Mouse (Mus musculus): Measurements from ENCODE around the gene Rab20. TPM values are rescaled to one million over a fixed set of nuclear protein-coding genes. Genes with fewer than 3 reads are reported as not detected.
"Not testable (repeated sequence)": the region's sequence is repeated elsewhere in the genome, so short reads cannot be mapped to it uniquely, and the experiment has no call there.

Rab20 gene
- polyA plus RNA-seq (2012; rRNA removed) = 2.0 TPM in 2 replicates

- no peak for DNase-seq (ENCODE audit: extremely low spot score in 1 of 2, low spot score in 1 of 2)
These were observed at the start of gene Rab20 for GRCm38 (mm10) chr8:11477811-11478761. Gene Rab20 (minus strand): TSS chr8:11478710.

- no peak for DNase-seq (ENCODE audit: extremely low spot score in 1 of 2, low spot score in 1 of 2)
These were observed 44.8 kb upstream of the Rab20 start for GRCm38 (mm10) chr8:11523331-11523730.

GRCm38 (mm10) chr8:11518676-11519075 is 40.2 kb upstream of the Rab20 start:
- DNase-seq (ENCODE audit: extremely low spot score in 1 of 2, low spot score in 1 of 2) = no peak

GRCm38 (mm10) chr8:11518056-11518396 is 39.5 kb upstream of the Rab20 start:
- DNase-seq (ENCODE audit: extremely low spot score in 1 of 2, low spot score in 1 of 2) = no peak

GRCm38 (mm10) chr8:11517366-11518055 is 39.0 kb upstream of the Rab20 start:
- no peak for DNase-seq (ENCODE audit: extremely low spot score in 1 of 2, low spot score in 1 of 2)

- DNase-seq (ENCODE audit: extremely low spot score in 1 of 2, low spot score in 1 of 2) = no peak
These were observed 37.8 kb upstream of the Rab20 start for GRCm38 (mm10) chr8:11516292-11516691.

GRCm38 (mm10) chr8:11513247-11513646 is 34.7 kb upstream of the Rab20 start:
- no peak for DNase-seq (ENCODE audit: extremely low spot score in 1 of 2, low spot score in 1 of 2)

GRCm38 (mm10) chr8:11512711-11513110 is 34.2 kb upstream of the Rab20 start:
- DNase-seq (ENCODE audit: extremely low spot score in 1 of 2, low spot score in 1 of 2) = no peak

GRCm38 (mm10) chr8:11510971-11511370 is 32.5 kb upstream of the Rab20 start:
- DNase-seq (ENCODE audit: extremely low spot score in 1 of 2, low spot score in 1 of 2) = no peak

GRCm38 (mm10) chr8:11508880-11509279 is 30.4 kb upstream of the Rab20 start:
- DNase-seq (ENCODE audit: extremely low spot score in 1 of 2, low spot score in 1 of 2) = no peak

GRCm38 (mm10) chr8:11506802-11507201 is 28.3 kb upstream of the Rab20 start:
- peak in 1 of 2 experiments; percentile 38 for DNase-seq (ENCODE audit: extremely low spot score in 1 of 2, low spot score in 1 of 2)

GRCm38 (mm10) chr8:11506074-11506473 is 27.6 kb upstream of the Rab20 start:
- no peak for DNase-seq (ENCODE audit: extremely low spot score in 1 of 2, low spot score in 1 of 2)

- no peak for DNase-seq (ENCODE audit: extremely low spot score in 1 of 2, low spot score in 1 of 2)
These were observed 25.1 kb upstream of the Rab20 start for GRCm38 (mm10) chr8:11503476-11504232.

- no peak for DNase-seq (ENCODE audit: extremely low spot score in 1 of 2, low spot score in 1 of 2)
These were observed 20.4 kb upstream of the Rab20 start for GRCm38 (mm10) chr8:11498786-11499485.

GRCm38 (mm10) chr8:11498281-11498680 is 19.8 kb upstream of the Rab20 start:
- no peak for DNase-seq (ENCODE audit: extremely low spot score in 1 of 2, low spot score in 1 of 2)

GRCm38 (mm10) chr8:11497017-11497990 is 18.8 kb upstream of the Rab20 start, which contains the start of gene Naxd:
Gene Naxd (plus strand): TSS chr8:11497506.
- DNase-seq (ENCODE audit: extremely low spot score in 1 of 2, low spot score in 1 of 2) = peak; percentile 75 to 93

GRCm38 (mm10) chr8:11492340-11492739 is 13.8 kb upstream of the Rab20 start:
- DNase-seq (ENCODE audit: extremely low spot score in 1 of 2, low spot score in 1 of 2) = not testable (repeated sequence)

GRCm38 (mm10) chr8:11487229-11487628 is 8.7 kb upstream of the Rab20 start:
- no peak for DNase-seq (ENCODE audit: extremely low spot score in 1 of 2, low spot score in 1 of 2)

- DNase-seq (ENCODE audit: extremely low spot score in 1 of 2, low spot score in 1 of 2) = peak; percentile 29 to 84
These were observed 7.6 kb upstream of the Rab20 start for GRCm38 (mm10) chr8:11486142-11486541.

Data from frontal cortex, adult 2 months (tissue).